Mouse (Mus musculus) ovary, postnatal 14 days (tissue): ENCODE data around the gene Topbp1.
A peak's percentile ranks its signal among the peaks of the same experiment; 100 is the strongest.

Source experiments
- DNase-seq: peaks from one replicate; pipeline ENCODE4 v3.0.0; 2022; ENCODE audit warnings: low spot score

The Topbp1 gene

DNA sequence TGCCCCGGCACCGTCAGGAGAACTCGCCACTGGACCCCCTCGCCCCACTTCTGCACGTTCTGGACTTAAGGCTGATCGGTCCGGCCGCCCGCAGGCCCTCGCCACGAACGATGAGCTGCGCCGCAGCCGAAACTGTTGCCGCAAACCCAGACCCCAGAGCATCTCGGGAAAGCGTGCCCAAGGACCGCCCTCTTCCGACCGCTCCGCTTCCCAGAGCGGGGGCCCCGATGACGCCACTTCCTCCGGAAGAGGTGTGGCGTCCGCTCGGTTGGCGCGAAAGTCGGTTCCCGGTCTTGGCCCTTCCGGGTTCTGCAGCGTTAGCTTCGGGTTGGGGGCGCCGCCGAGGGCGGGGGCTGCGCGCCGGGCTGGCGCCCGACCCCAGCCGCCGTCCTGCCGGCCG, at the start of gene Topbp1, which contains the start of gene 1300017J02Rik:
Gene Topbp1 (plus strand): TSS at position 289 of the 400 bp plus-strand sequence.
Gene 1300017J02Rik (minus strand): TSS at position 156 of the 400 bp plus-strand sequence.
- DNase-seq: peak; percentile 88

DNA sequence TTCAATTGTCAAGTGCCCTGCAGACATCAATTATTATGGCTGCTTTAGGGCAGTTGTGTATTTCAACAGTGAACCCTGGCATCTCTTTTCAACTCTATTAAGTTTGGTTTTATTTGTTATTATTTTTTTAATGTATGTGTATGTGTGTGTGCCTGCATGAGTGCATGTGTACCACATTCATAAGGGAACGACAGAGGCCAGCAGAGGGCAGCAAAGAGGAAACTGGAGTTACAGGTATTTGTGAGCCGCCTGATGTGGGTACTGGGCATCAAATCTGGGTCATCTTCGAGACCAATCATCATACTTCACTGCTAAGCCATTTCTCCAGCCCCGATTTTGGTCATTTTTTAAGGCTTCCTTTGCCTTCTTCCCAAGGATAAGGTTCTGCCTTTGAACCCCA, 39.2 kb upstream of the Topbp1 start:
- no peak for DNase-seq

DNA sequence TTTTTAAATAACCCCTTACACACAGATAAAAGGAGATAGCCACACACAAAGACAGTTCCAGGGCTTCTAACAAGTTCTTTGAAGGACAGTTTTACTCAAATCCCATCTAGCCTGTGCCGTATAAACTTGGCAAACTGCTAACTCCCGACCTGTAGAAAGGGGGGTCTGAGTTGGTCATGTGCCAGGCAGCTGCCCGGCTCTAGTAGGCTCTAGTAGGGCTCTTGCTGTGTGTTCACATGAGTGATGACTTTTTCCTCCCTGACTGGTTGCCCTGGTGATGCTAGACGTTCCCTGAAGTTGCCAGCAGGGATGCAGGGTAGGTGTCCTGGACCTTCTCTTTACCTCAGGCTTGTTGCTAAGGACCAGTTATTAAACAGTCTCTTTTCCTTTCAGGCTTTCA, 33.9 kb upstream of the Topbp1 start:
- DNase-seq: no peak

DNA sequence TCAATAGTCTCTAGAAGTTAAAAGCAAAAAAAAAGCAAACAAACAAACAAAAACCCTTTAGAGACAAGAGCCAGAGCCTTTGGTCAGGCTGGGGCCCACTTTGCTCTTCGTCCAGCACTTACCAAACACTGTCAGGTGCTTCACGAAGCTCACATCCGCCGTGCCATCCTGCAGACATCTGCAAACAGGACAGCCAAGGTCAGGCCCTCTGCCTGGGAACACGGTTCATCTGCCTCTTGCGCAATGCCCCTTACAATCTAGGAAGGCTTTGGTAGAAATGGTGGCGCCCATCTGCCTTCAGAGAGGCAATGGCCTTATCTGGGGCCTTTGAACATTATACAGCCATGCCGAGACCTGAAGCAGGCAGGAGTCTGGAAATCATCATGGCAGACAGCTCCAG, 30.2 kb upstream of the Topbp1 start:
- DNase-seq: no peak

GRCm38 (mm10) chr9:103275676-103276075, 29.3 kb upstream of the Topbp1 start:
- DNase-seq: no peak

DNA sequence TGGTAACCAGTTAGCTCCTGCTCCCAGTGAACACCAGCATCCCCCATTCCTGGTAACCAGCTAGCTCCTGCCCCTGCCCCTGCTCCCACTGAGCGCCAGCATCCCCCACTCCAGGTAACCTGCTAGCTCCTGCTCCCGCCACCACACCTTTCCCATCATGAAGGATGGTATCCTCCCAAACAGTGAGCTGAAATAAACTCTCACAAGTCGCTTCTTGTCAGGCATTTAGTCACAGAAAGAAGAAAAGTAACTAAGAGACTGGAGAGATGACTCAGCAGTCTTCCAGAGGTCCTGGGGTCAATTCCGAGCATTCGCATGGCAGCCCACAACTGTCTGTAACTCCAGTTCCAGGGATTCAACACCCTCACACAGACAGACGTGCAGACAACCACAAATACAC, 28.1 kb upstream of the Topbp1 start:
- DNase-seq: no peak

DNA sequence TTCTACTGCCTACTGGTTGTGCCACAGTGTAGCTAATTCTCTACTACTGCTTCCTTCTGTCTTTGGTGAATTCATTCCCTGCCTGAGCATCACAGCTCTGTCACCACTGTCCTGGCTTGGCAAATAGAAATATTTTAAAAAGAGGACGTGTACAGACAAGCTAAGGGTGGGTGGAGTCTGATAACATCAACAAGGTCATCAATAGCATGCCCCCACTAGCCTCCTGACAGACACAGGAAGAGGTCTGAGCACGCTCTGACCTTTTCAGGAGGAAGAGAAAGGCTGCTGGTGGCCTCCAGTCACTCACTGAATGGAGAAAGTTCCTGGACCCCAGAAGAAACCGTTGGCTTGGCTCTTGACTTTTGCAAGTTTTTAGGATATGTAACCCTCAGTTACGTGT, 18.6 kb upstream of the Topbp1 start:
- no peak for DNase-seq

GRCm38 (mm10) chr9:103286901-103287422, 18.1 kb upstream of the Topbp1 start:
- no peak for DNase-seq

DNA sequence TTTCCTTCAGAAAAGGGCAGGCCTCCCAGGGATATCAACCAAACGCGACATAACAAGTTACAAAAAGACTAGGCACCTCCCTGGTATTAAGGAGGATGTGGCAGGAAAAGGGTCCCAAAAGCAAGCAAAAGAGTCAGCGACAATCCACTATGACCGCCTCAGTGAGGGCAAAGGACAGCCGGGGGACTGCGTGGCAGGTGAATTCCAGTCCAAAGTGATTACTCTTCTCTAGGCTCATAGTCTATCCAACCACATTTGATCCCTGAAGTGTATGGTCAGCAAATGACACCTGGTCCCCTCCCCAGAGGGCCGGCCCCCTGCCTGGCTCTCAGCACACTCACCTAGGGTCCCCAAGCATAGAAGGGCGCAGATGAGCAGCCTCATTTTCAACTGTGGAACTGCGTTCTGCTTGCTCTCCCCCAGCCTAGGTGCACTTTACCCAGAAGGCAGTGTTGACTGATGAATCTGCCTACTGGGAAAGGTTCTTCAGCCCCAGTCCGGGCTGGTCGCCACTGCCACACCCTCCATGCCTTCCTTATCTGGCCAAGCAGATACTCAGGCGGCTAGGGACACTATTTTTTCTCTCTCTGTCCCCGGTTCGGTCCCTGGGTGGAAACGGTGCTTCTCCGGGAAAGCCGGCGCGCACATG, 17.1 kb upstream of the Topbp1 start:
- no peak for DNase-seq

- no peak for DNase-seq
Measured at GRCm38 (mm10) chr9:103288489-103289180, 16.4 kb upstream of the Topbp1 start.

GRCm38 (mm10) chr9:103294507-103294906, 10.5 kb upstream of the Topbp1 start:
- DNase-seq: no peak

DNA sequence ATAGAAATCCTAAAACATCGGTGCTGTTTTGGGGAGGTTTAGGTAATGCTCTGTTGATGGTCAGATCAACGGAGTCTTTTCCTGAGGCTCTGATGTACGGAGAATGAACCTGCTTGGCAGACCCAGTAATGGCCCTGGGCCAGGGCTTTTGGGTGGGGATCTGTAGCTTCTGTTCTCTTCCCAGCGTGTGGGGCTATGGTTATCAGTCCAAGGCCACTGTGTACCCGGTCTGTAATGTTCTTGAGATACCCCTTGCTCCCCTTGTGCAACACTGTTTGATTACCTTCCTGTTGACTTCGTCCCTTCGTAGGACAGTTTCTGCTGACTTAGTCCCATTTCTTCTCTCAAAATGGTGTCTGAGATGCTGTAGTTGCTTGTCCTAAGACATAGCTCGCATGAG, 3.9 kb upstream of the Topbp1 start:
- no peak for DNase-seq

DNA sequence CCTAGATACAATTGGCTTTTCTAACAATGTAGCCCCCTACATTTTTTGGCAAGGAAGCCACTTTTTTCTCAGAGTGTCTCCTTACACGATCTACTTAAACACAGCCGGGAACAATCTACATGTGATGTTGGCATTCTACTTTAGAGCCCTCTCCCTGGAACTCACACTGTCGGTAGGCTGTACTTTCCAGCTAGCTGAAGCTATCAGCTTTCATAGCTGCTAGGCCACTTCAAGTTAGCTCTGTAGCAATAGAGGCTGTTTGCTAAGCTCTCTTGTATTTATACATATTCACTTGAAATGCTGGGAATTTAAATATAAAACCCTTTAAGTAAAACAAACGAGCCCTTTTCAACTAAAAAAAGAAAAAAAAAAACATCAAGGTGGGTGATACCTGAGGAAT, 2.8 kb upstream of the Topbp1 start:
- no peak for DNase-seq

- peak; percentile 43 for DNase-seq
Measured at GRCm38 (mm10) chr9:103302666-103303065, 2.3 kb upstream of the Topbp1 start.

DNA sequence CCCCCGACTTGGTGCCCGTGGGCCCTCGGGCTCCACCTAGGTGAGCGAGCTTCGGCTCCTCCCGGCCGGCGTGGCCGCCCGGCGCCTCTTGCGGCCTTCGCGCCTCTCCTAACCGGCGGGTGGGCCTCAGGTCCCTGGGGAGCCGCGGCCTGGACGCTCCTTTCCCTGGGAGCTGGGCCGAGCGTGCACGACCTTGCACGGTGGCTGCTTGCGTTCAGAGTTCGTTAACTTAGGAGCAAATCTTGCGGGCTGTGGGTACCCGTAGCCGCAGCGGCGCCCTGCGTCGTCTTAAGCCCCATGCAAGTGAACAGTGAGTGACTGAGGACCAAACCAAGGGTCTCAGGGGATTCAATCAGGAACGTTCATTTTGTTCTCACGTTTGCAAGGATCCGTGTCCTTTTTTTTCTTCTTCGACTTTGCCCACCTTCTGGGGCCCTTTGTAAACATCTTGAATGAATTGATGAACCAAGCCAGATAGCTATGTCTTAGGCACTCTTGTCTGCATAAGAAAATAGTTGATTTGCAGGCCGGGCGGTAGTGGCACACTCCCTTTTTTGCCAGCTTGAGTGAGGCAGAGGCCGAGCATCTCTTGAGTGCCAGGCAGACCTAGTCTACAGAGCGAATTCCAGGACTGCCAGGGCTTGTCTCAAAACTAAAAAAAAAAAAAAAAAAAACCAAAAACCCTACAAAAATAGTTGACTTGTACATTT, 472 bp downstream of the Topbp1 start:
- DNase-seq: peak; percentile 22

DNA sequence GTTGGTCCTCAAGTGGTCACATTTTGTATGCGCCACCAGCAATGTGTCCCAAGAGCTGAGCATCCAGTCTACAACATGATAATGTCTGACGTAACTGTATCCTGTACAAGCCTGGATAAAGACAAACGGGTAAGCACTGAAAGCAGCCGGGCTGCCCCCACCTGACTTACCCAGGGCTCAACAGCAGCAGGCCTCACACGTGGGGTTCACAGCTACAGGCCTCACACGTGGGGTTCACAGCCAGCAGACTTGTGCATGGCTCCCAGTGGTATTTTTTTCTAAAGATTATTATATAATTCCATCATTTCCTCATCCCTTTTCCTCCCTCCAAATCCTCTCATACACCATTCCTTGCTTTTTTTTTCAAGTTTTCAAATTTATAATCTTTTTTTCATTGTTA, 4.8 kb downstream of the Topbp1 start:
- DNase-seq: no peak

DNA sequence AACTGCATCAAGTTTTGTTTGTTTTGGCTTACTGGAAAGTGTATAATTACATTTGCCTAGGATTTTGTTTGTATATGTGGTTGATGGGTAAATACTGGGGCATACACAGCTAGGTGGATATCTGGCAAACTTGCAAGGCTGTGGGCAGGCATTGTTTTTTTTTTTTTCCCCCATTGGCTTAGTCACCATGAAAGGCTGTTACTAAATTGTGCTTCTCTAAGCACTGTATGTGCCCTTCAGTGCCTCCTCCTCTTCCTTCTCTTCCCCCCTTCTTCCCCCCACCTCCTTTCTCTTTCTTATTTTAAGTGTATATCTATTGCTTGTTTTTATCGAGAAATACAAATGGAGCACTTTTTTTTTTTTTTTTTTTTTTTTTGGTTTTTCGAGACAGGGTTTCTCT, 19.7 kb downstream of the Topbp1 start:
- no peak for DNase-seq

DNA sequence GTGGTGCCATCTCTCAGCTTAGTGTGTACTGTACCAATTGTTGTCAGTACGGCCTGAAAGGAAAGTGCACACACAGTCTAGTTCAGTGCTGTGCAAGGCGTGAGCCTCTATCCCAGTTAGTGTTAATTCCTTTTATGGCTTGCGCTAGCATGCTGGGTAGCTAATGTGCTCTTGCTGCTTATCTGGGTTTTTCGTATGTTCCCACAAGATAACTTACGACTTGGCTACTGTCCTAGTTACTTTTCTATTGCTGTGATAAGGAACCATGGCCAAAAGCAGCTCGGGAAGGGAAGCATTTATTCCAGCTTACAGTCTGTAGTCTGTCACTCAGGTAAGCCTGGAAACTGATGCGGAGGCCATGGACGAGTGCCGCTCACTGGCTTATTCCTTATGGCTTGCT, 21.4 kb downstream of the Topbp1 start:
- no peak for DNase-seq

DNA sequence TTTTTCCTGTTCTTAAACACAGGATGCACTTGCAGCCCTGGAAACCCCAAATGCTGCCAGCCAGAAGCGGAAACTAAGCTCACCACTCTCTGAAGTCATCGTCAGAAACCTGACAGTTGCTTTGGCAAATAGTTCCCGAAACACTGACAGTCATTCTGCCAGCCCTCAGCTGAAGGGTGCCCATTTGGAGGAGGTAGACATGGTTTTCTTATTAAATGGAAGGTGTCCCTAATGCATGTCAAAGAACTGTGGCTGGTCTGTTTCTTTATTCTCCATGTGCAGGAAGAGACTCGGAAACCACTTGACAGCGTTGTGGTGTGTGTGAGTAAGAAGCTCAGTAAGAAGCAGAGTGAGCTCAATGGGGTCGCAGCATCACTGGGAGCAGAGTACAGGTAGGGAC, 27.6 kb downstream of the Topbp1 start:
- DNase-seq: no peak

DNA sequence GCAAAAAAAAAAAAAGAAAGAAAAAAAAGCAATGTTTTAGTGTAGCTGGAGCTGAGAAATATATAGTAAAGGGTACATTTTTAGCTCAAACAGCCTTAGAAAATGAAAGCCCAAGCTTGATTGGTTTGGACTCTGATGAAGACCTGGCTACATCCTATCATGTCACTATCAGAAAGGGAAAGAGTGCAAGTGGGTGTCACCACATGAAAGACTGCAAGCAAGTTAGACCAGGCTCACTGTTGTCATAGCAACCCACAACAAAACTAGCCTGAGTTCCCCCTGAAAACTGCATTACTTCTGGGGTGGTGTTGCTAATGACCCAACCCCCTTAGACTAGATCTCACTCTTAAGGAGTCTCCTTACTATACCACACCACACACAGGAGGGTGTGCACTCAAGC, 31.9 kb downstream of the Topbp1 start:
- DNase-seq: no peak

DNA sequence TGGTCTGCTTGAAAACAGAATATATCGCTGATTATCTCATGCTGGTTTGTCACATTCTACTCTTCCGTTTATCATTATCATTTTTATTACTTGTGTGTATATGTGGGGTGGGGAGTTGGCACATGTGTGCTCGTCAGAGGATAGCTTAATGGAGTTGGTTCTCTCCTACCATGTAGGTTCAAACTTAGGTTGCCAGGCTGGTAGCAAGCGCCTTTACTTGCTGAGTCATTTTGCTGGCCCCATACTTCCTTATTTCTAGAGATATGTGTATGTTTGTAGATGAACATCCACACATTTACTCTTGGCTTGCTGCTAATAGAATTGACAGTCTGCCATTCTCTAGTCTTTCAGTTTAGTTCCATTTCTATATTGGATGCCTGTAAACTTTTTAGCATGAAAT, 42.0 kb downstream of the Topbp1 start:
- no peak for DNase-seq

DNA sequence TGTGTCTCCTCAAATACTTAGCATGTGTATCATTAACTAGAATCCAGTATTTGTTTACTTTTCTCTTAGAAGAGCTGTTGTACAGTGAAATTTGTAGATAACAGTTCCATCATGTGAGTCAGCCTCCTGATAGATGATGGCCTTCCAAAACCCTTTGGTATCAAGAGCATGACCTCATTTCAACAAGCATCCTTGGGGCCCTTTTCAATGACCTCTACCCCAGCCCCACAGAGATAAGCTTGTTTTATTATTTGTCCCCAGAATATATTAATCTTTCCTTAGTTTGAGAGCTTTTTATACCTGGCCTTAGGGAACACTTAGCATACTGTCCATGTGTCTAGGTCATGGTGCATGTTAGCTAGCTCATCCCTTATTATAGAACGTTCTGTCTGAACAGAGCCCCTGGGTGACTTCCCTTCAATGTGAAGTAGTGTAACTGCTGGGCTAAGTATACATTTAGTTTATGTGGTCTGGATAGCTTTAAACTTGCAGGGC, 43.0 kb downstream of the Topbp1 start:
- DNase-seq: no peak

- DNase-seq: no peak
Measured at GRCm38 (mm10) chr9:103348791-103349190, 43.8 kb downstream of the Topbp1 start.
